Mouse (Mus musculus) bone marrow, adult 2 months (tissue): Measurements from ENCODE around the gene Vps37b. TPM values are rescaled to one million over a fixed set of nuclear protein-coding genes. Genes with fewer than 3 reads are reported as not detected.
A peak's percentile ranks its signal among the peaks of the same experiment; 100 is the strongest.

Source experiments
- H3K27ac ChIP-seq: fragments of 200-500 bp; 2 replicates; pipeline ENCODE4 v1.5.1; 2012; ENCODE audit warnings: low read depth, mild to moderate bottlenecking, control low read depth, inconsistent platforms, low read length; ENCODE audit not compliant: control insufficient read depth, poor library complexity, insufficient read depth
- H3K4me1 ChIP-seq: fragments of 200-500 bp; 2 replicates; pipeline ENCODE4 v1.6.1; 2011; ENCODE audit warnings: low read length; ENCODE audit not compliant: control insufficient read depth, insufficient read depth
- H3K4me3 ChIP-seq: fragments of 200-500 bp; replicated peaks from 2 replicates; pipeline ENCODE3; 2011; ENCODE audit warnings: mild to moderate bottlenecking, low read depth, low read length, control low read depth; ENCODE audit not compliant: control insufficient read depth
- CTCF ChIP-seq: fragments of 200-500 bp; IDR thresholded peaks from 2 replicates; pipeline ENCODE4 v1.5.1; 2011; ENCODE audit warnings: low read length, control low read depth; ENCODE audit not compliant: control insufficient read depth, insufficient read depth
- POLR2A ChIP-seq: fragments of 200-500 bp; IDR thresholded peaks from 2 replicates; pipeline ENCODE4 v1.6.1; 2011; ENCODE audit warnings: low read depth, mild to moderate bottlenecking, control low read depth, low read length, borderline replicate concordance; ENCODE audit not compliant: control insufficient read depth
- WGBS: fragments of 180-500 bp; shearing (Covaris S2); methylation state at CpG from one replicate; pipeline ENCODE4 v1.1.7; 2018; 5-methylcytosine and 5-hydroxymethylcytosine counted together
- polyA plus RNA-seq: library from polyadenylated mRNA; stranded (reverse); fragments of >200 nt; gene quantifications from 2 replicates; pipeline ENCODE4 v1.2.4, GENCODE M21; 2011; ENCODE audit warnings: low replicate concordance; ENCODE audit not compliant: missing spikeins, insufficient read depth, insufficient read length

Vps37b gene
- polyA plus RNA-seq = 11.3 and 26.1 TPM in 2 replicates

DNA sequence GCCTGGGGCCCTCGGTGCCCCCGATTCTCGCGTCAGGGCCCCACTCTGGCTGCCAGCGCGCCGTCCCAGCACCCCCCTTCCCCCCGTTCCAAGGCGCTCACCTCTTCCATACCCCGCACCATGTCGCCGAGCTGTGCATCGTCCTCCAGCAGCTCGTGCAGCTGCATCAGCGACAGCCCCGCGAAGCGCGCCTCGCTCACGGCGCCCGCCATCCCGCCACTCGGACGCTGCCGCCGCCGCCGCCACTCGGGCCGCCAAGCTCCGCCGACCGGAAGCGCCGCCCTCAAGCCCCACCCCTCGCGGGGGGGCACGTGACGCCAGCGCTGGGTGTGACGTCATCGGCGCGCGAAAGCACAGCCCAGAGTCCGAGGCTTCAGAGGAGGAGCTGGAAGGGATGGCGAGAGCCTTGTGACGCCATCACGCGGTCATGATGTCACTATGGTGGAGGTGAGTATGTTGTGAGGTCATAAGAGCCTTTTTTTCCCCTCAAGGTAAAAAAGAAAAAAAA, at the start of gene Vps37b:
TSS of gene Vps37b (minus strand) at position 270 of the 508 bp plus-strand sequence.
- Histone ChIP-seq H3K4me1 (peaks cover 8% of the 10 kb centered on the region), H3K27ac (peak within 1 kb of the TSS; percentile 84), H3K4me3 (peak within 1 kb of the TSS; percentile 92)
- under 1% methylated on average over 52 of the region's 52 CpGs for WGBS
- TF ChIP-seq CTCF = no peak
- TF ChIP-seq POLR2A = peak; percentile 73; the same call in 1 of the 2 replicates

GRCm38 (mm10) chr5:124079880-124080279, 47.8 kb upstream of the Vps37b start:
- Histone ChIP-seq H3K4me1 (peaks cover 10% of the 10 kb centered on the region), H3K4me3 (no peak overlapping the region), H3K27ac (peak overlapping the region; percentile 33; the same call in 1 of the 2 replicates)
- 34% methylated on average over 17 of the region's 17 CpGs for WGBS
- TF ChIP-seq CTCF (no peak), POLR2A (peak; percentile 29; the same call in 1 of the 2 replicates)

GRCm38 (mm10) chr5:124078794-124079416, 46.8 kb upstream of the Vps37b start:
- Histone ChIP-seq H3K4me1 (peaks cover 10% of the 10 kb centered on the region), H3K27ac (peak overlapping the region; percentile 45), H3K4me3 (no peak overlapping the region)
- TF ChIP-seq CTCF = no peak
- 39% methylated on average over 9 of the region's 9 CpGs for WGBS

DNA sequence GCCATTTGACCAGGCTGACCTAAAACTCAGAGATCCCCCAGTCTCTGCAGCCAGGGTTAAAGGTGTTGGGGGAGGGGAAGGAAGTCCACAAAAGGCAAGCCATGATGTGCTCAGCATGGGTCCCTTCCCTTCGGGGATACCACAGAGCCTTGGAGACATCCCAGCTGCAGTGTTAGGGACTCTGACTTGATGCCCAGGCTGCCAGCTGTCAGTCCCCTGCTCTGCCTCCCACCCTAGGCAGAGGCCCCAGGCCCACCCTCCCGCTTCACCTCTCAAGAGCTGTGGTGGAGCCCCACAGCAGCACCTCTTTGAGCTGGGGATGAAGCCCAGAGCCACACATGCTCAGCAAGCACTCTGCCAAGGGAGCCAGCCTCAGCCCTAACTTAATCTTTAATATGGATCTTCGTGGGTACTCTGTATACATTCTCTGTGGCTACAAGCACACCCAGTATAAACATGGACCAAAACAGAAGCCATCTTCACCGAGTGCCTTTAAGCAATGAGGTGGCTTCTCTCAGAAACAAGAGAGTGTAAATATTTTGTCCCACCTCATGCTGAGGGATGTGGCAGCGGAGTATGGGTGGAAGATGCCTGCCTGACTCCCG, 45.9 kb upstream of the Vps37b start:
- H3K4me1 ChIP-seq = peaks cover 10% of the 10 kb centered on the region
- no peak overlapping the region for H3K4me3 ChIP-seq
- TF ChIP-seq CTCF = no peak
- no peak for TF ChIP-seq POLR2A
- H3K27ac ChIP-seq = no peak overlapping the region
- 56% methylated on average over 6 of the region's 6 CpGs for WGBS

- H3K27ac ChIP-seq = no peak overlapping the region
- no peak overlapping the region for H3K4me3 ChIP-seq
- H3K4me1 ChIP-seq = peaks cover 10% of the 10 kb centered on the region
- TF ChIP-seq POLR2A (no peak), CTCF (no peak)
- WGBS = 51% methylated on average over 13 of the region's 13 CpGs
Observed at GRCm38 (mm10) chr5:124077241-124077640, 45.2 kb upstream of the Vps37b start.

- WGBS = 79% methylated on average over 9 of the region's 9 CpGs
- Histone ChIP-seq H3K27ac (no peak overlapping the region), H3K4me1 (peaks cover 10% of the 10 kb centered on the region), H3K4me3 (no peak overlapping the region)
- no peak for TF ChIP-seq POLR2A
- TF ChIP-seq CTCF = no peak
Observed at GRCm38 (mm10) chr5:124076559-124076958, 44.5 kb upstream of the Vps37b start.

DNA sequence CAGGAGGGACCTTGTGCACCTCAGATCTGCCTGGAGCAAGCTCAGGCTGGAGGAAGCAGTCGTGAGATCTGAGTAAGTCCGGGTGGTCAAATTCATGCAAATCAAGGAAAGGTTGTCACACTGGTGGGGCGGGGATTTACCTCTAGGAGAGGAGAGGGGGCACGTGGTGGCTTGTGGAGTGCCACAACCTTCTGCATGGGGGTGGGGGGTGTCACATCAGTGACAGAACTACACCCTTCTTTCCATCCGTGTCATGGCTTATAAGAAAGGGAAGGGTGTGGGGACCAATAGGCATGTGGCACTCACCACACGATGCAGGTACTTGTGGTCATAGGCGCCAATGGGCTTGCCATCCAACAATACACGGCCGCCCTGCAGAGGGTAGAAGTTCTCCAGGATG, 43.6 kb upstream of the Vps37b start:
- Histone ChIP-seq H3K27ac (no peak overlapping the region), H3K4me3 (no peak overlapping the region), H3K4me1 (peaks cover 10% of the 10 kb centered on the region)
- TF ChIP-seq POLR2A = no peak
- no peak for TF ChIP-seq CTCF
- 35% methylated on average over 9 of the region's 9 CpGs for WGBS

DNA sequence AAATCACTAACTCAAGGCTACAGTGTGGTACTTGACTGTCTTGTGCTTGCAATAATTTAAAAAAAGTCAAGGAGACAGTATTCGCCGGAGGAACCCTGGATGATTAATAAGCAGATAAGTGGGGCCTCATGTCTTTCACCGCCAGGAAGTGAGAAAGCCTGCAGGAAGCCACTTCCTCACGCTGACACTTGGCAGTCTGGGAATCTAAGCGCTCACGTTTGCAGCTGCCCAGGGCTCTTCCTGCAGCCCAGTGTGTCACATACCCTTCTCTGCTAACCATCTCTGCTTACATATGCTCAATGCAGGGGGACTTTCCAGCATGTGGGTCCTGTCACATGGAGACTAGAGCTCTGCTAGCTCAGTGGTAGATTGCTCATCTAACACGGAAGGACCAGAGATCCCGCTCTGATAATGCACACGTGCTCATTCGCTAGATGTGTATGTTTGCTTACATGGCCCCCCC, 42.8 kb upstream of the Vps37b start:
- H3K27ac ChIP-seq = no peak overlapping the region
- TF ChIP-seq CTCF = no peak
- TF ChIP-seq POLR2A = no peak
- WGBS = 9% methylated on average over 10 of the region's 10 CpGs
- H3K4me3 ChIP-seq = no peak overlapping the region
- H3K4me1 ChIP-seq = peaks cover 8% of the 10 kb centered on the region
